Mouse (Mus musculus): Measurements from ENCODE around the gene Mfsd7a.

Mfsd7a gene

GRCm38 (mm10) chr5:108433804-108434587 is 14.7 kb downstream of the Mfsd7a start, which contains the start of gene Atp5k:
TSS of gene Atp5k (minus strand) at chr5:108434448.
- in situ Hi-C loops (cut with MseI, MboI), result no loop called here

GRCm38 (mm10) chr5:108431196-108431595 is 17.5 kb downstream of the Mfsd7a start:
- in situ Hi-C loops (cut with MseI, MboI), result no loop called here

- in situ Hi-C loops (cut with MseI, MboI), result no loop called here
These were observed 21.5 kb downstream of the Mfsd7a start for GRCm38 (mm10) chr5:108427186-108427585.

- in situ Hi-C loops (cut with MseI, MboI), result no loop called here
These were observed 25.3 kb downstream of the Mfsd7a start for GRCm38 (mm10) chr5:108423427-108423826.

- in situ Hi-C loops (cut with MseI, MboI), result no loop called here
These were observed 25.9 kb downstream of the Mfsd7a start for GRCm38 (mm10) chr5:108422741-108423140.

- in situ Hi-C loops (cut with MseI, MboI), result no loop called here
These were observed 34.0 kb downstream of the Mfsd7a start for GRCm38 (mm10) chr5:108414711-108415110.

- in situ Hi-C loops (cut with MseI, MboI), result no loop called here
These were observed 41.7 kb downstream of the Mfsd7a start for GRCm38 (mm10) chr5:108406977-108407376.

- in situ Hi-C loops (cut with MseI, MboI), result no loop called here
These were observed 43.2 kb downstream of the Mfsd7a start for GRCm38 (mm10) chr5:108405460-108405859.

GRCm38 (mm10) chr5:108403453-108403852 is 45.2 kb downstream of the Mfsd7a start:
- in situ Hi-C loops (cut with MseI, MboI), result no loop called here

All from mouse trophoblast stem cell (cell line).